Mouse (Mus musculus) lung, embryonic 16.5 days (tissue): Measurements from ENCODE around the gene Trim2. TPM values are rescaled to one million over a fixed set of nuclear protein-coding genes. Genes with fewer than 3 reads are reported as not detected.
A peak's percentile ranks its signal among the peaks of the same experiment; 100 is the strongest.

Experiments used
- ATAC-seq: fragments of 200-750 bp; cut with Nextera tagmentation; 2 replicates; pipeline ENCODE4 v1.8.0; 2017; ENCODE audit warnings: low read depth, mild to moderate bottlenecking, moderate library complexity
- H3K27ac ChIP-seq: fragments of 300-500 bp; sonication (generic); 2 replicates; pipeline ENCODE4 v1.5.1; 2014; ENCODE audit warnings: mild to moderate bottlenecking, control low read depth, low read length
- H3K27me3 ChIP-seq: fragments of 300-500 bp; sonication (generic); 2 replicates; pipeline ENCODE4 v1.6.1; 2014; ENCODE audit warnings: low read depth, low read length, mixed read lengths; ENCODE audit not compliant: control insufficient read depth, insufficient read depth
- H3K36me3 ChIP-seq: fragments of 300-500 bp; sonication (generic); 2 replicates; pipeline ENCODE4 v1.6.1; 2014; ENCODE audit warnings: low read length; ENCODE audit not compliant: control insufficient read depth, insufficient read depth
- H3K4me1 ChIP-seq: fragments of 300-500 bp; sonication (generic); replicated peaks from 2 replicates; pipeline ENCODE4 v1.6.1; 2014; ENCODE audit warnings: low read length, mixed read lengths; ENCODE audit not compliant: control insufficient read depth, insufficient read depth
- H3K4me2 ChIP-seq: fragments of 300-500 bp; sonication (generic); 2 replicates; pipeline ENCODE4 v1.6.1; 2014; ENCODE audit warnings: low read depth, low read length, control low read depth
- H3K4me3 ChIP-seq: fragments of 300-500 bp; sonication (generic); 2 replicates; pipeline ENCODE4 v1.5.1; 2014; ENCODE audit warnings: mild to moderate bottlenecking, low read length, control low read depth
- H3K9ac ChIP-seq: fragments of 300-500 bp; sonication (generic); 2 replicates; pipeline ENCODE4 v1.6.1; 2014; ENCODE audit warnings: low read length, control low read depth
- H3K9me3 ChIP-seq: fragments of 300-500 bp; sonication (generic); 2 replicates; pipeline ENCODE4 v1.6.1; 2016; ENCODE audit warnings: low read length; ENCODE audit not compliant: control insufficient read depth
- WGBS: fragments of 180-500 bp; shearing (Covaris S2); extraction: QIAGEN DNeasy Blood & Tissue Kit; methylation state at CpG from one replicate; pipeline ENCODE4 v1.1.7; 2014; 5-methylcytosine and 5-hydroxymethylcytosine counted together
- polyA plus RNA-seq: library from polyadenylated mRNA; unstranded; fragments of >200 nt; fragmentation: Nextera tagmentation; extraction: Ambion mirVana; gene quantifications from 2 replicates; pipeline ENCODE4 v1.2.1, GENCODE M21; 2015

The Trim2 gene
- polyA plus RNA-seq, 1 experiment from 2014 or later = 31.9 TPM

DNA sequence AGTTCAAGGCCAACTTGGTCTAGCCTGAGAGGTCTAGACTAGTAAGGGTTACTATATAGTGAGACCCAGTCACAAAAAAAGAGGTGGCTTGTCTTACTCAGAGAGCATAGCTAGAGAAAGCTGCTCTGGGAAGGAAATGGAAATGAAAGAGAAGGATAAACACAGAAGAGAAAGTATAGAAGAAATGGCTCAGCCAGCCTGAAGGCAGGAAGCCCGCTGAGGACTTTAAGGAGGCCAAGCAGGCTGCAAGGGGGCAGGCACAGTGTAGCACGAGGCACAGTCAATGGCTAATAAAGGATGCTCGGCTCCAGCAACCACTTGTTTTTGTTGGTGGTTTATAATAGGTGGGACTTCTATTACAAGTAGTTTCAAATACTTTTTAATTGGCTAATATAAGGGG, 100.6 kb downstream of the Trim2 start:
- no peak overlapping the region for H3K27ac ChIP-seq
- no peaks in the 10 kb centered on the region for H3K27me3 ChIP-seq

DNA sequence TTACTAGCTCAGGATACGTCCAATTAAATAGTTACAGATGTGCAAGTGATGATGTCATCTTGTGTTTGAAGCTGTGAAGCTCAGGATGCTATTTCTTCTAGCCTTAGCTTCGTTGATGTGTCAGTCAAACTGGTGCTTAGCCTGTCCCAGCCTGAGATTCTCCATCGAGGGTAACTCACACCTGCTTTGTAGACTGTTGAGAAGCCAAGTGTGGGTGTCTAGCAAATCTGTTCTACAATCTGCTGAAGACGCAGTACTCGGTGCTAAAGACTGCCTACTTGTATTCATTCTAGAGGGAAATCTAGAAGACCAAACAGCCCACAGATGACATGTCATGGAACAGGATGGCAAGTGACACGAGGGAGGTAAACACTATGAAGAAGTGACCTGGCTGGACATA, 101.0 kb downstream of the Trim2 start:
- no peaks in the 10 kb centered on the region for H3K9me3 ChIP-seq
- H3K9ac ChIP-seq = no peak overlapping the region
- H3K27me3 ChIP-seq = no peaks in the 10 kb centered on the region
- H3K27ac ChIP-seq = no peak overlapping the region
- peaks cover 2% of the 10 kb centered on the region; the same call in 1 of the 2 replicates for H3K36me3 ChIP-seq
- H3K4me1 ChIP-seq = no peaks in the 10 kb centered on the region
- H3K4me3 ChIP-seq = no peak overlapping the region
- 77% methylated on average over 6 of the region's 6 CpGs for WGBS
- no peak overlapping the region for H3K4me2 ChIP-seq
- ATAC-seq = no peak

More for the DNA sequence above, 100.6 kb downstream of the Trim2 start:
- no peak overlapping the region for H3K4me3 ChIP-seq
- H3K9ac ChIP-seq = no peak overlapping the region
- no peak for ATAC-seq
- WGBS = 79% methylated on average over 3 of the region's 3 CpGs
- H3K4me2 ChIP-seq = no peak overlapping the region
- no peaks in the 10 kb centered on the region for H3K4me1 ChIP-seq
- H3K9me3 ChIP-seq = no peaks in the 10 kb centered on the region
- peaks cover 2% of the 10 kb centered on the region; the same call in 1 of the 2 replicates for H3K36me3 ChIP-seq

DNA sequence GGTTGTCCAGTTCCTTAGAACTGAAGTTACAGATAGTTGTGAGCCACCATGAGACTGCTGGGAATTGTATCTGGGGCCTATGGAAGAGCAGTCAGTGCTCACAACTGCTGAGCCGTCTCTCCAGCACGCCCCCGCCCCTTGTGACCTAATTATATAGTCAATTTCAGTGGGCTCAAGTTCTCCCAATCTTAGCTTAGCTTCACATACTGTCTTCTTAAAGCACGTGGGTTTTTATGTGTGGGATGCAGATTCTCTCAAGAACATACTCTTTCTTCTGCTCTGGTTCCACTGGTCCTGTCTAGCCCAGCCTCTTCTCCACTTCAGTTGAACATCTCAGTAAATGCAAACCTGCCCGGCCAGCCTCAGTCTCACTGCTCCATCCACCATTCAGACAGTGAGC, 102.0 kb downstream of the Trim2 start:
- ATAC-seq = no peak
- 73% methylated on average over 5 of the region's 5 CpGs for WGBS
- Histone ChIP-seq H3K4me3 (no peak overlapping the region), H3K4me1 (no peaks in the 10 kb centered on the region), H3K27me3 (no peaks in the 10 kb centered on the region), H3K9me3 (no peaks in the 10 kb centered on the region), H3K27ac (no peak overlapping the region), H3K4me2 (no peak overlapping the region), H3K36me3 (peaks cover 2% of the 10 kb centered on the region; the same call in 1 of the 2 replicates), H3K9ac (no peak overlapping the region)

DNA sequence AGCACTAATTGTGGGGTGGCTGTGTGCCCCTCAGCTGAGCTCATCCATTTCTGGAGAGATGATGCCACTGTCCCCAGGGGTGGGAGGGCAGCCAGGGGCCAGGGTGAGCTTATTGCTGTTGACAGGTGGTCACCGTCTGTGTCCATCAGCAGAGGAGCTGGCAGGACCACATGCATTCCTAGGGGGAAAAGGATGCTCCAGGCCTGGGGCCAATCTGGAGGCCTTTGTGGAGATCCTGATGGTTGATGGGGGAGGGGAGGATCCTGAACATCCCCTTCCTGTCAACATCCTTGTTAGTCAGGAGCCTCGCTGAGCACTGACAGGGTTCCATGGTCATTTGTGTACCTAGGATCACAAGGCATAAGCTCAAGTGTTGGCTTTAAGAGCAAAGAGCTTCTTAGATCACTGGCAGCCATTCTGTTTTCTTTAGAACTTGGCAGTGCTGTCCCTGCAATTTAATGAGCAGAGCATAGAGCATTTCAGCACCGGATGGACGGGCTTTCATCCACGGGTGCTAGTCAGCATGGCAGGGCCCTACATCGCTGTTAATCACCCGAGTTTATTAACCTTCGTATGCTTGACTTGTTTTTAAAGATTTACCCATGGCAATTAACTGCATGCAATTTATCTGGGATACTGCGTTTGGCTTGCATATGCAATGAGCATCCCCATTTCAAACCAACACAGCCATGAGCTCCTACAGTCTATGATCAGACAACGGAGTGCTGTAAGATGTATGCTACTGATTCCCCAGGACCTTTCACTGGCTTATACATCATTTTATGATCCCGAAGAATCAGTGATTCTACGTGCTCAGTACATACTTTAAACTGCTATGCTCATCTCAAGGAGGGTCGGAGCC, 105.9 kb downstream of the Trim2 start:
- Histone ChIP-seq H3K4me3 (no peak overlapping the region), H3K4me2 (no peak overlapping the region), H3K9me3 (no peaks in the 10 kb centered on the region), H3K27me3 (no peaks in the 10 kb centered on the region), H3K36me3 (no peaks in the 10 kb centered on the region), H3K4me1 (no peaks in the 10 kb centered on the region), H3K27ac (no peak overlapping the region), H3K9ac (no peak overlapping the region)
- no peak for ATAC-seq
- WGBS = 67% methylated on average over 13 of the region's 13 CpGs

DNA sequence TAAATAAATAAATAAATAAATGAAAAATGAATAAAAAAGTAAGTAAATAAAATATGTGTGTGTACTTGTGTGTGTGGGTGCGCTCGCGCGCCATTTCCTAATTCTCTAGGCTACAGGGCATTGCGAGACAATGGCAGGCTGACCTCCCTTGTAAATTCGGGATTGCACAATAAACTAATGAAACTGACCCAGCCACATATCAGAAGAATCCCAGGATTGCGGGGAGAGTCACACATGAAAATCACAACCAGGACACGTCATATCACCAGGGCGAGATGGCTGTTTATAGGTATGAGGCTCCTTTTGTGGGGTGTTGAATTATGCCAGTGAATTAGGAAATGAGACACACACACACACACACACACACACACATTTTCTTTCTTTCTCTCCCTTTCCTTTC, 107.2 kb downstream of the Trim2 start:
- Histone ChIP-seq H3K4me2 (no peak overlapping the region), H3K27me3 (no peaks in the 10 kb centered on the region), H3K9ac (no peak overlapping the region), H3K4me1 (no peaks in the 10 kb centered on the region), H3K27ac (no peak overlapping the region), H3K9me3 (no peaks in the 10 kb centered on the region), H3K4me3 (no peak overlapping the region), H3K36me3 (no peaks in the 10 kb centered on the region)
- ATAC-seq = no peak
- WGBS = 92% methylated on average over 9 of the region's 9 CpGs

DNA sequence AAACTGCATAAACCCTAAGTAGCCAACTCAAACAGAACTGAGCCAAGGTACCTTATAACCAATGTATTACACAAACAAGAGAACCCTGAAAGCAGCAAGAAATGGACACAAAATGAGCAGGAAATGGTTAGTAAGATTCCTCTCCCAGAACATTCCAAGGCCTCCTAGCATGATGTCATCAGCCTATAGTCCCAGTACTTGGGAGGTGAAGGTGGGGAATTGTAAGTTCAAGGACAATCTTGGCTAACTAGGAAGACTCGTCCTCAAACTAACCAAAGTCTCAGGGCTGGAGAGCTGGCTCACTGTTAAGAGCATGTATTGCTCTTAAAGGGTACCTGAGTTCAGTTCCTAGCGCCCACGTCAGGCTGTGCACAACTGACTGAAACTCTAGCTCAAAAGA, 108.4 kb downstream of the Trim2 start:
- H3K4me2 ChIP-seq = no peak overlapping the region
- H3K27me3 ChIP-seq = no peaks in the 10 kb centered on the region
- 82% methylated on average over 3 of the region's 3 CpGs for WGBS
- H3K9me3 ChIP-seq = no peaks in the 10 kb centered on the region
- no peak overlapping the region for H3K9ac ChIP-seq
- ATAC-seq = no peak
- H3K4me3 ChIP-seq = no peak overlapping the region
- H3K4me1 ChIP-seq = peaks cover 2% of the 10 kb centered on the region
- H3K27ac ChIP-seq = no peak overlapping the region
- no peaks in the 10 kb centered on the region for H3K36me3 ChIP-seq

DNA sequence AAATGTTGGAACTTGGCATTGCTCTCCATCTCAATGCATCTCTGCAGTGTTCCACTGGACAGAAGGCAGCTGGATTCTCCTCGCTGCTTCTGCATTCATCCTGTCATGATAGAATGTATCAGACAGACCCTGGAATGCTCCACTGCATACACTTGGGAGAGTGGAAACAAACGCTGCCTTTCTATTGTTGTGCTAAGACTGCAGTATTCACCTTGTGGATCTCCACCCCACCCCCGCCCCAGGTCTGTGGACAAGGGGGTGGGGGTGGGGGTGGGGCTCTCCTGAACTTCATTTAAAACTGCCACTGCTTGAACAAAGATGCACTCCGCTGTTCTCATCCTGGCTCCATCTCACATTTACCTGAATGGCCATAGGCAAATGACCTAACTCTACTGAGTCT, 112.8 kb downstream of the Trim2 start:
- Histone ChIP-seq H3K36me3 (no peaks in the 10 kb centered on the region), H3K4me2 (no peak overlapping the region), H3K9me3 (no peaks in the 10 kb centered on the region), H3K27ac (no peak overlapping the region), H3K4me1 (peaks cover 10% of the 10 kb centered on the region), H3K4me3 (no peak overlapping the region), H3K27me3 (no peaks in the 10 kb centered on the region), H3K9ac (no peak overlapping the region)
- no peak for ATAC-seq
- WGBS = 48% methylated on average over 4 of the region's 4 CpGs

DNA sequence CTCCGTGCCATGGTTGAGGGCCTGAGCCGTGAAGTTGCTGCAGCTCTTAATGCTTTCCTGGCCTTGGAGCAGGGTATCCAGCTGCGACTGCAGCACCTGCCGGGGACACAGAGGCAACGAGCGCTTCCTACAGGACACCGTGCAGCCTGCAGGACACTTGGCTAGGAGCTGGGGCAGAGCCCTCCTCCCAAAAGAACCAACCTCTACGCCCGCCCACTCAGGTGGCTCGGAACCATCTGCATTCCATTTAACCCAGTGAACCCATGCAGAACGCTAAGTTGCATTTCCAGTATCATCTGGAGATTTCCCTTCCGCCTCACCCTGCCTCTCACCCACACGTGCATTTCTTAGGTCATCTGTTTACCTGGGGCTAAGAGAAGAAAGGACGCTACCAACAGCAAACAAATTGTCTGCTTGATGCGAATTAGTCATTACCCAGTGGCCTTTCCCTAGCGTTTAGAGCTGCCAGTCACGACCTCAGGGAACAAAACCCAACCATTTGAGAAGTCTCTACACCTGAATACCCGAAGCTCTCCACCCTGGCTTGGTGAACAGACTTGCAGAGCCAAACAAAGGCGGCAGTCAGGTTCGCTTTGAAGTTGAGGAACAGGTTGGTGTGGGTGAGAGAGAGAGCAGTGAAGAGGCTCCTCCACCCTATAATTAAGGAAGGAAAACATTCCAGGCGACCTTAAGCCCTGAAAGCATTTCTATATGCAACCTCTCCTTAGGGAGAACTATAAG, 115.4 kb downstream of the Trim2 start:
- peak overlapping the region; percentile 98 for H3K27ac ChIP-seq
- H3K9ac ChIP-seq = peak overlapping the region; percentile 57
- no peaks in the 10 kb centered on the region for H3K27me3 ChIP-seq
- H3K4me3 ChIP-seq = peak overlapping the region; percentile 48
- H3K4me2 ChIP-seq = peak overlapping the region; percentile 48
- peaks cover 10% of the 10 kb centered on the region for H3K4me1 ChIP-seq
- H3K9me3 ChIP-seq = no peaks in the 10 kb centered on the region
- 35% methylated on average over 21 of the region's 21 CpGs for WGBS
- no peaks in the 10 kb centered on the region for H3K36me3 ChIP-seq
- peak; percentile 83 for ATAC-seq

DNA sequence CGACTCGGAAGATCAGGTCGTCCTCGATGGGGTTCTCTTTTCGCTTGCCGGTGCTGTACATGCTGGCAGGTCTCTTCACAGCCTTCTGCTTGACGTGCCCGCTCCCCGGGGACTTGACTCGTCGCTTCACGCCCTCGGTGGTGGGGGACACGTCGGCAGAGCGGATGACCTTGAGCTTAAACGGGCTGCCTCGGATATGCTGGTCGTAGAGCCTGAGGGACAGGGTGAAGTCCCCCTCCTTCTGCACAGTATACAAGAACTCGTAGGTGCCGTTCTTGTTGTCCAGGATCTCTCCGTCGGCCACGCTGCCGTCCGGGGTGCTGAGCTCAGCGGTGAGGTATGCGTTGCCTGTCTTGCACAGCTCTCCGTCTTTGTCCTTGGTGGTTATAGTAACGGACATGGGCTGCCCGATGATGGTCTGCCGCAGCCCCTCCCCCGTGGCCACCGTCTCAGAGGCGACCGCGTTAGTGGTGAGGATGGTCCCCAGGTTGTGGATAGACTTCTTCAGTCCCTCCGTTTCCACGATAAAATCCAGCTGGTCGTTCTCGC, 116.1 kb downstream of the Trim2 start:
- peak overlapping the region; percentile 48 for H3K4me3 ChIP-seq
- no peaks in the 10 kb centered on the region for H3K9me3 ChIP-seq
- peak overlapping the region; percentile 98 for H3K27ac ChIP-seq
- H3K4me1 ChIP-seq = peaks cover 10% of the 10 kb centered on the region
- no peaks in the 10 kb centered on the region for H3K36me3 ChIP-seq
- no peaks in the 10 kb centered on the region for H3K27me3 ChIP-seq
- H3K4me2 ChIP-seq = peak overlapping the region; percentile 48
- peak overlapping the region; percentile 57 for H3K9ac ChIP-seq
- peak; percentile 29 for ATAC-seq
- 3% methylated on average over 41 of the region's 41 CpGs for WGBS
